Mouse (Mus musculus) heart, embryonic 16.5 days (tissue): ENCODE results near the gene Kcna2. TPM values are rescaled to one million over a fixed set of nuclear protein-coding genes. Genes with fewer than 3 reads are reported as not detected.

ENCODE experiments used
- ATAC-seq: fragments of 200-750 bp; cut with Nextera tagmentation; replicated peaks from 2 replicates; pipeline ENCODE4 v1.8.0; 2017; ENCODE audit warnings: moderate number of reproducible peaks; ENCODE audit not compliant: insufficient read depth, low FRiP score; ENCODE audit errors: extremely low read depth
- H3K27ac ChIP-seq: fragments of 300-500 bp; sonication (generic); 2 replicates; pipeline ENCODE4 v1.5.1; 2014; ENCODE audit warnings: mild to moderate bottlenecking, low read length, control low read depth, moderate library complexity
- H3K27me3 ChIP-seq: fragments of 300-500 bp; sonication (generic); 2 replicates; pipeline ENCODE4 v1.6.1; 2014; ENCODE audit warnings: low read length, mixed read lengths; ENCODE audit not compliant: control insufficient read depth, insufficient read depth
- H3K36me3 ChIP-seq: fragments of 300-500 bp; sonication (generic); 2 replicates; pipeline ENCODE4 v1.6.1; 2014; ENCODE audit not compliant: control insufficient read depth, insufficient read depth
- H3K4me1 ChIP-seq: fragments of 300-500 bp; sonication (generic); 2 replicates; pipeline ENCODE4 v1.6.1; 2014; ENCODE audit warnings: low read length, mixed read lengths; ENCODE audit not compliant: control insufficient read depth, insufficient read depth
- H3K4me2 ChIP-seq: fragments of 300-500 bp; sonication (generic); 2 replicates; pipeline ENCODE4 v1.6.1; 2014; ENCODE audit warnings: low read depth, mild to moderate bottlenecking, control low read depth, low read length
- H3K4me3 ChIP-seq: fragments of 300-500 bp; sonication (generic); 2 replicates; pipeline ENCODE4 v1.5.1; 2014; ENCODE audit warnings: mild to moderate bottlenecking, control low read depth, low read length
- H3K9ac ChIP-seq: fragments of 300-500 bp; sonication (generic); 2 replicates; pipeline ENCODE4 v1.6.1; 2014; ENCODE audit warnings: low read length, control low read depth
- H3K9me3 ChIP-seq: fragments of 300-500 bp; sonication (generic); replicated peaks from 2 replicates; pipeline ENCODE4 v1.6.1; 2016; ENCODE audit warnings: low read length; ENCODE audit not compliant: control insufficient read depth
- WGBS: fragments of 180-500 bp; shearing (Covaris S2); extraction: QIAGEN DNeasy Blood & Tissue Kit; methylation state at CpG from one replicate; pipeline ENCODE4 v1.1.7; 2014; 5-methylcytosine and 5-hydroxymethylcytosine counted together
- polyA plus RNA-seq: library from polyadenylated mRNA; unstranded; fragments of >200 nt; fragmentation: Nextera tagmentation; extraction: Ambion mirVana; gene quantifications from 2 replicates; pipeline ENCODE4 v1.2.1, GENCODE M21; 2015

Kcna2 gene
- polyA plus RNA-seq, 1 experiment from 2014 or later, result 0.05 TPM

GRCm38 (mm10) chr3:107129251-107129650, 28.3 kb downstream of the Kcna2 start:
- Histone ChIP-seq H3K4me3 (no peak overlapping the region), H3K36me3 (no peaks in the 10 kb centered on the region), H3K4me2 (no peak overlapping the region), H3K27ac (no peak overlapping the region), H3K9me3 (no peaks in the 10 kb centered on the region), H3K27me3 (no peaks in the 10 kb centered on the region), H3K4me1 (peaks cover 13% of the 10 kb centered on the region), H3K9ac (no peak overlapping the region)
- ATAC-seq, result no peak
- 62% methylated on average over 2 of the region's 2 CpGs for WGBS

DNA sequence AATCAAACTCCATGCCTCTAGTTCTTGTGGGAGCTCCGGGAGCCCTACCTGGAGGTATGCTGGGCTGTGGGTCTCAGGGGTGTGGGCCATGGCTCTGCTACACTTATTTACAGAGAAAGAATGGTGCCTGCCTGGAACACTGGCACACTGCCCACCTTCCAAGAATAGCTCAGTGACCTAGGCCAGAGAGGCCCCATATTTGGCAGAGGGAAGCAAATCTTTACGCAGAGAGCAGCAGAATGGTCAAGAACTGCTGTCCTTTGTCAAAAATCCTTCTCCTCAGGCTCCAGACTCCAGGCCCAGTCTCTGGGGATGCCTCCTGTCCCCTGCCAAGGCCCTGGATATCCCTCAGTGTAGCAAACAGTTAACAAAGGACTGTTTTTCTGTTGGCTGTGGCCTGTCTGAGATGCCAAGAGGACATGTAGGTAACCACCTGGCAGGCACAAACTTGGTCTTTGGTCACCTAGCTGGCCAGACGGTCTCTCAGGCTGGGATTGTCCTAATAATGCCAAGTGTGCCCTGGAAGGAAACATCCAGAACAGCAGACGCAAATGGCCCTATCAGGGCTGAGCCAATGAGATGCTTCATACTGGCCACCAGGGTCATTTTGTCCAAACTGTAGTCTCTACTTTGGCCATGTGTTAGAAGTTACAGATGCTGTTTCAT, 29.8 kb downstream of the Kcna2 start:
- WGBS, result 41% methylated on average over 4 of the region's 4 CpGs
- ATAC-seq, result peak; percentile 84
- Histone ChIP-seq H3K4me2 (no peak overlapping the region), H3K27ac (peak overlapping the region; percentile 77), H3K4me3 (no peak overlapping the region), H3K36me3 (no peaks in the 10 kb centered on the region), H3K27me3 (no peaks in the 10 kb centered on the region), H3K9me3 (no peaks in the 10 kb centered on the region), H3K9ac (no peak overlapping the region), H3K4me1 (peaks cover 13% of the 10 kb centered on the region)

- H3K9ac ChIP-seq, result no peak overlapping the region
- 67% methylated on average over 6 of the region's 6 CpGs for WGBS
- H3K27ac ChIP-seq, result no peak overlapping the region
- H3K4me3 ChIP-seq, result no peak overlapping the region
- no peaks in the 10 kb centered on the region for H3K36me3 ChIP-seq
- no peak overlapping the region for H3K4me2 ChIP-seq
- no peaks in the 10 kb centered on the region for H3K9me3 ChIP-seq
- H3K27me3 ChIP-seq, result no peaks in the 10 kb centered on the region
- ATAC-seq, result no peak
- peaks cover 13% of the 10 kb centered on the region for H3K4me1 ChIP-seq
Observed at GRCm38 (mm10) chr3:107131846-107132245, 30.9 kb downstream of the Kcna2 start.

GRCm38 (mm10) chr3:107132651-107133050, 31.7 kb downstream of the Kcna2 start:
- Histone ChIP-seq H3K4me3 (no peak overlapping the region), H3K4me2 (no peak overlapping the region), H3K9me3 (no peaks in the 10 kb centered on the region), H3K9ac (no peak overlapping the region), H3K36me3 (no peaks in the 10 kb centered on the region), H3K27ac (no peak overlapping the region), H3K4me1 (peaks cover 13% of the 10 kb centered on the region), H3K27me3 (no peaks in the 10 kb centered on the region)
- 88% methylated on average over 6 of the region's 6 CpGs for WGBS
- ATAC-seq, result no peak

GRCm38 (mm10) chr3:107134457-107134856, 33.5 kb downstream of the Kcna2 start:
- H3K9ac ChIP-seq, result no peak overlapping the region
- no peaks in the 10 kb centered on the region for H3K36me3 ChIP-seq
- WGBS, result 70% methylated on average over 3 of the region's 3 CpGs
- no peak overlapping the region for H3K4me3 ChIP-seq
- H3K4me2 ChIP-seq, result no peak overlapping the region
- ATAC-seq, result no peak
- H3K9me3 ChIP-seq, result no peaks in the 10 kb centered on the region
- H3K27ac ChIP-seq, result no peak overlapping the region
- peaks cover 10% of the 10 kb centered on the region for H3K4me1 ChIP-seq
- H3K27me3 ChIP-seq, result no peaks in the 10 kb centered on the region

- Histone ChIP-seq H3K36me3 (no peaks in the 10 kb centered on the region), H3K9ac (no peak overlapping the region), H3K27ac (no peak overlapping the region), H3K27me3 (0 out of 2 replicates have a peak, but pooled peaks cover 2% of the 10 kb centered on the region), H3K4me3 (no peak overlapping the region), H3K9me3 (no peaks in the 10 kb centered on the region), H3K4me2 (no peak overlapping the region), H3K4me1 (no peaks in the 10 kb centered on the region)
- WGBS, result 77% methylated on average over 7 of the region's 7 CpGs
- no peak for ATAC-seq
Observed at GRCm38 (mm10) chr3:107147126-107147525, 46.2 kb downstream of the Kcna2 start.

GRCm38 (mm10) chr3:107149006-107149405, 48.1 kb downstream of the Kcna2 start:
- no peak overlapping the region for H3K9ac ChIP-seq
- H3K27ac ChIP-seq, result no peak overlapping the region
- no peak overlapping the region for H3K4me2 ChIP-seq
- H3K36me3 ChIP-seq, result no peaks in the 10 kb centered on the region
- no peaks in the 10 kb centered on the region for H3K4me1 ChIP-seq
- no peaks in the 10 kb centered on the region for H3K27me3 ChIP-seq
- 49% methylated on average over 3 of the region's 3 CpGs for WGBS
- ATAC-seq, result no peak; the same call in 1 of the 2 replicates
- H3K9me3 ChIP-seq, result no peaks in the 10 kb centered on the region
- H3K4me3 ChIP-seq, result no peak overlapping the region

DNA sequence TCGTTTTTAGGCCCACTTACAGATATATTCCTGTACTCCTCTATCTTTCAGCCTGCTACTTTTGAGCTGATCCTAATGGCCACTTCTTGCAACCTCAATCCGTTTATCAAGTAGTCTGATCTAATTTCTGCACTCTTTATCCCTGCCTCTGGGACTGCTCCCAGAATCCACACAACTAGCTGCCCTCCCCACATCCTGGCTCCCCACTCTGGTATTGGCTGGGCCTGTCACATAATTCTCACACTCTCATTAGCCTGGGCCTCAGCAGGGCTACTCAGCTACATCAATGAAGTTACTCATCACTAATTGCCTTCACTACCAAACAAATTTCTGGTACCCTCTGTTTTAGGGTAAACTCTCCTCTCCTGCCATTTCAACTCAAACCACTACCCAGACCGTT, 49.5 kb downstream of the Kcna2 start:
- Histone ChIP-seq H3K9ac (no peak overlapping the region), H3K27me3 (no peaks in the 10 kb centered on the region), H3K36me3 (no peaks in the 10 kb centered on the region), H3K27ac (no peak overlapping the region), H3K4me3 (no peak overlapping the region), H3K9me3 (no peaks in the 10 kb centered on the region), H3K4me2 (no peak overlapping the region), H3K4me1 (peaks cover 2% of the 10 kb centered on the region)
- WGBS, result 48% methylated on average over 3 of the region's 3 CpGs
- ATAC-seq, result no peak

- Histone ChIP-seq H3K27ac (no peak overlapping the region), H3K36me3 (no peaks in the 10 kb centered on the region), H3K4me1 (peaks cover 4% of the 10 kb centered on the region), H3K27me3 (no peaks in the 10 kb centered on the region), H3K9ac (no peak overlapping the region), H3K4me2 (no peak overlapping the region), H3K9me3 (no peaks in the 10 kb centered on the region), H3K4me3 (no peak overlapping the region)
- ATAC-seq, result no peak
- WGBS, result 52% methylated on average over 7 of the region's 7 CpGs
Observed at GRCm38 (mm10) chr3:107150872-107151540, 50.1 kb downstream of the Kcna2 start.
